Mouse (Mus musculus) erythroblast, embryonic 14.5 days (primary cell): Measurements from ENCODE around the gene AC124502.3.

Experiments used
- GATA1 ChIP-seq: IDR thresholded peaks from 2 replicates; pipeline ENCODE4 v1.6.1; 2012; ENCODE audit warnings: low read length, inconsistent platforms, mixed read lengths
- TAL1 ChIP-seq: IDR thresholded peaks from 3 replicates; pipeline ENCODE4 v1.6.1; 2012; ENCODE audit warnings: low read length, inconsistent platforms, mixed read lengths

DNA sequence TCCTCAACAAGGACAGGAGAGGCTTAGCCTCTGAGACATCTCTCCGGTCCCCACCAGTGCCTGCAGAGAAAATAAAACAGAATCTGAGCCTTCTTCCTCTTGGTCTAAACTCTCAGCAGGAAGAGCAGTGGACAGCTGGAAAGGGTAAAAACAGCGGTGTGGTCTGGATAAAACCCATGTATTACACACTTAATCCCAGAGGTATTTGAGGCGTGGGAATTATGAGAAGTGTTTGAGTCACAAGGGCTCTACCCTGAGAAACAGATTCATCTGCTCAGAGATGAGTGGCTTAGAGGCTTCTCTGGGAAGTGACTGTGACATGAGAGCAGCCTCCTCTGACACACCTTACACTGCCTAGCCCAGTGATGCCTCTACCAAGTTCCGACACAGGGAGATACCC lies 21.1 kb upstream of the AC124502.3 start:
- no peak for TF ChIP-seq GATA1
- no peak for TF ChIP-seq TAL1
